Mouse (Mus musculus) erythroblast, embryonic 14.5 days (primary cell): ENCODE measurements around the gene Col19a1.

Source experiments
- GATA1 ChIP-seq: IDR thresholded peaks from 2 replicates; pipeline ENCODE4 v1.6.1; 2012; ENCODE audit warnings: low read length, inconsistent platforms, mixed read lengths
- TAL1 ChIP-seq: IDR thresholded peaks from 3 replicates; pipeline ENCODE4 v1.6.1; 2012; ENCODE audit warnings: low read length, inconsistent platforms, mixed read lengths

DNA sequence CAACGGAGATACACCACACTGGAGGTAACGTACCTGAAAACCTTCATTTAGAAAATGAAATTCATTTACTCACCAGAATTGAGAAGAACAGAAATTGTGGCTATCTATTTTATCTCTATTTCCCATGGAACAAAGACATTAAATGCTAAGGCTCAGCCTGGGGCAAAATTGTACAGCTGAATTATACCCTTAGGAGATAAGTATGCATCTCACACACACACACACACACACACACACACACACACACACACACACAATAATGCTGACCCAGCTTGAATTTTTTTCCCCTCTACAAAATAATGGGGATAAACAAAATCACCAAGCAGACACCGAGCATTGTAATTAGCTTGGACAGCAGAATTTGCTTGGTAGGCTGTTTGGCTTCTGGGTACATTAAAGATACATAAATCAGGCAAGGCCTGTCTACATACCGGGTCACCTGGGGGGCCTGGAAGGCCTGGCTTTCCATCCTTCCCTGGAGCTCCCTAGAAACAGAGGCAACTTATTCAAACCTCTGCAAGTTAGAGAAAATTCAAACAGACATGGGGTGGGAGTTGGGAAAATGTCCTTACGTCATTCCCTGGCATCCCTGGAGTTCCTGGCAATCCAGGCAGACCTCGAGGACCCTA, 270.2 kb downstream of the Col19a1 start:
- TF ChIP-seq GATA1 = no peak
- TF ChIP-seq TAL1 = no peak
